Mouse (Mus musculus) cerebellum, adult 11-12 months (tissue): Measurements from ENCODE around the gene Ly75.

Experiments
- DNase-seq: peaks from one replicate; pipeline ENCODE4 v3.0.0; 2022

Gene Ly75

DNA sequence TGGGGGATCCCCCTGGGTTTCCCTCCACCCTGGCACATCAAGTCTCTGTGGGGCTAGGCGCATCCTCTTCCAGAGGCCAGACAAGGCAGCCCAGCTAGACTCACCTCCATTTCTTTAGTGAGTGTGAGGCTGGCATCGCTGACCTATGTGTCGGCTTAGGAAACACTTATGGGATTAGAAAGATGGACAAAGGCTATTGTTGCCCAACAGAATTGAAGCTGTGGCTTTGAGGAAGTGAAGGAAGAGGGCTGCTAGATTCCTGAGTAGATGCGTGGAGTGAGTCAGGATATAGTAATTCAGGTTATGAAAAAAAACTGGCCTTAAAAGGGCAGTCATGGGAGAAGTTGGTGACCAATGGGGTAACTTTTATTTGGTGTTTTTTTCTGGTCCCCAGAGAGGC, 13.6 kb downstream of the Ly75 start:
- no peak for DNase-seq

DNA sequence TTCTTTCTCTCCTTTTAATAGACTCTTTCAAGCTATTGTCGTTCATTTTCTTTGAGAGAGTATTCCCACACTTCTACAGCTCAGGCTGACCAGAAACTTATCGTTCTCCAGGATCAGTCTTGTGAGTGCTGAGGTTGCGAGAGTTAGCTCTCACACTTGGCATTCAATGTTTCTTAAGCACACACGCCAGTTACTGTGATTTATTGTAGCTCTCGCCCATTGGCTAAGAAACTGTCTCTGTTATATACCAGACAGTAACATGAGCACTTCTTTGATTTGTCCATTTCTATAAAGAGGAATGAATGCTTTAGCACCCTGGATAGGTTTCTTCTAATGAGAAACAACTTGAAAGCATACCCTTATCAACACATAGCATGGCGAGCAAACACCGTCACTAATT, 15.2 kb downstream of the Ly75 start:
- no peak for DNase-seq

DNA sequence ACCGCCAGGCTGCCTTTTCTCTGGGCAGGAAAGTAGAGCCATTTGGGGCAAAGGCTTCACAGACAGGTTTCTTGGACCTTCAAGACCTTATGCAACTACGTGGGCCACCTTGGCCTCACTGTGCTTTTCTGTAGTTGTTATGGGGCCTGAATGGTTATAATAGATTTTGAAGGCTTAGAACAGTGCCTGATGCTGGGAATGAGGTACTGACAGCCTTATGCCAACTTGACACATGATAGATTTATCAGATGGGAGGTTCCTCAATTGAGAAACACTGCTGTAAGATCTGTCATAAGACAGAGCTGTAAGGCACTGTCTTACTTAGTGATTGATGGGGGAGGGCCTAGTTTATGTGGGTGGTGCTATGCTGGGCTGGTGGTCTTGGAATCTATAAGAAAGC, 15.9 kb downstream of the Ly75 start:
- no peak for DNase-seq

DNA sequence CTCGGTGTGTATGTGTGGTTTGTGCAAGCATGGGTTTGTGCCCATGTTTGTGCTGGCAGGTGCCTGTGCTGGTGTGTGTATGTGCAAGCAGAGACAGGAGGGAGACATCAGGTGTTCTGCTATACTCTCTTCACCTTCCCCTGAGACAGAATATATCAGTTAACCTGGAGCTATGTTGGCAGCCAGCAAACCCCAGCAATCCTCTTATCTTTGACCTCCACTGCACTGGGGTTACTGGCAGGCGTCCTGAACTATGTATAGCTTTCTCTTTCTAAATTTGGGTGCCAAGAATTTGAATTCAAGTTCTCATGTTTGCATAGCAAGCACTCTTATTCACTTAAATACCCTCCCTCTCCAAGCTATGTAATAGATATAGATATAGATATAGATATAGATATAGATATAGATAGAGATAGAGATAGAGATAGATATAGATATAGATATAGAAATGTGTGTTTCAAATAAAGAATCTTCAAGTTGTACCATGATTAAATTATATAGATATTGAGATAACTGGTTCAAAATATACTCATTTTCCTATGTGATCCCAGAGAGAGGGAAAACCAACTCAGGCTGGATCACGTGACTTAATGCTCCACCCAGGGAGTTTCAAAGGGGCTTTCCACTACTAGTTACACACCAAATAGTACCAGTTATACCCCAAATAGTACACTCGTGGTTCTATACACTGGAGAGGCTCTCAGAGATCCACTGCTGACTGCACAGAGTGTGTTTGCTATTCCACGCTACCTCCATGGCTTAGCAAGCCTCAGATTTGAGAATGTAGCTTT, 17.1 kb downstream of the Ly75 start:
- DNase-seq: no peak

DNA sequence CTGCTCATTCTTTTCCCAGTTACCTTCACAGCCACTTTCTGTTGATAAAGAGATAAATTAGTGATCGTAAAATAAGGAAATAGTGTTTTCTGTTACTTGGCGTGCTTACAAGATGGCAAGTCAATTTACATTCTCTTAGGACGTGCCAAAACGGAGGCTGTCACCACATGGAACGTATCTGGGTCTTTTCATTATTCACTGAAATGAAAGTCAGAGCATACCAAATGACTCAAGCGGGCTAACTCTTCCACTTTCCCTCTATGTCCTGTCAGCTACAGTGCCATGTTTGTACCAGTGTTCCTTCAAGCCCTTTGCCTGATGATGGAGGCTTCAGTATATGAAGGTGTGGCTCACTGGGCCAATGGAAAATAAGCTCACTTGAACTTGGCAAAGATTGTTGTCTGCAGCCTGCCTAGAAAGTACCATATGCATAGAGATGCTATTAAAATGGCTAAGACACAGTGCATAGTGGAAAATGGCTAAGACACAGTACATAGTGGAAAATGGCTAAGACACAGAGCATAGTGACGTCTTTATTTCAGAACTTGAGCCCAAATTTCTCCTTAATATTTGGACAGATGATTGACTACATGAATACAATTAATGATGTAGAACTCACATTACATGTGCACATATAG, 17.8 kb downstream of the Ly75 start:
- no peak for DNase-seq

DNA sequence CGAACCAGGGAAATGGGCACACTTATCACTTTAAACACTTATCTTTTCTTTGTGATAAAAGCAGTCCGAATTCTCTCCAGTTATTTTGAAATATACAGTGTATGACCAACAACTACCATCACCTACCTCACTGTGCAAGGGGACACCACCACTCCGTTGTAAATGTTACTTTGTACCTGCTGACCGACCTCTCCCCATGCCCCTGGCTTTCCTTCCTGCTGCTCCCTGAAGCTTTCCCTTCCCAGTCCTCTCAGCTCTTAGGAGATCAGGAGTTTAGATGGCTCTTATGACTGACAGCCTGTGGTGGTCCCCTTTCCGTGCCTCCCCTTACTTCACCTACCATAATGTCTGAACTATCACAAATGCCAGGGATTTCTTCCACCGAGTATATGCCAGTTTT, 21.0 kb downstream of the Ly75 start:
- no peak for DNase-seq

DNA sequence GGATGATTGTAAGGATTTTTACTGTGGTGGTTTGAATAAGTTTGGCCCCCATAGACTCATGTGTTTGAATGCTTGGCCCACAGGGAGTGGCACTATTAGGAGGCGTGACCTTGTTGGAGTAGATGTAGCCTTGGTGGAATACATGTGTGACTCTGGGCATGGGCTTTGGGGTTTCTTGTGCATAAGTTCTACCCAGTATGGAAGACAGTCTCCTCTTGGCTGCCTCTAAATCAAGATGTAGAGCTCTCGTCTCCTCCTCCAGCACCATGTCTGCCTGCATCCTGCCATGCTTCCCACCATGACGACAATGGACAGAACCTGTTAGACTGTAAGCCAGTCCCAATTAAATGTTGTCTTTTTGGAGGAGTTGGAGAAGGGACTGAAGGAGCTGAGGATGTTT, 23.3 kb downstream of the Ly75 start:
- DNase-seq: no peak

DNA sequence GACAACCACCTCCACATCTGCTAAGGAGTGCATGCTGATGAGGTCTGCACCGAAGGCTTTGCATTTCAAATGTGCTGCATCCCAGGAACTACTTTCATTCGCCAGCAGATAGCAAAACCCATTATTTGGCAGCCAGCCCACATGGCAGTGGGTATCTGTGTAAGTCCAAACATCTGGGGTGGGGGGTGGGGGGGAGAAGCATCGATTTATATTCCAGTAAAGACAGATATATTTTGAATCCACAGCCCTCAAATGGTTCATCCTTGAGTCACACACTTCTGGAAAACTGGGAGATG, 27.8 kb downstream of the Ly75 start:
- DNase-seq: no peak

DNA sequence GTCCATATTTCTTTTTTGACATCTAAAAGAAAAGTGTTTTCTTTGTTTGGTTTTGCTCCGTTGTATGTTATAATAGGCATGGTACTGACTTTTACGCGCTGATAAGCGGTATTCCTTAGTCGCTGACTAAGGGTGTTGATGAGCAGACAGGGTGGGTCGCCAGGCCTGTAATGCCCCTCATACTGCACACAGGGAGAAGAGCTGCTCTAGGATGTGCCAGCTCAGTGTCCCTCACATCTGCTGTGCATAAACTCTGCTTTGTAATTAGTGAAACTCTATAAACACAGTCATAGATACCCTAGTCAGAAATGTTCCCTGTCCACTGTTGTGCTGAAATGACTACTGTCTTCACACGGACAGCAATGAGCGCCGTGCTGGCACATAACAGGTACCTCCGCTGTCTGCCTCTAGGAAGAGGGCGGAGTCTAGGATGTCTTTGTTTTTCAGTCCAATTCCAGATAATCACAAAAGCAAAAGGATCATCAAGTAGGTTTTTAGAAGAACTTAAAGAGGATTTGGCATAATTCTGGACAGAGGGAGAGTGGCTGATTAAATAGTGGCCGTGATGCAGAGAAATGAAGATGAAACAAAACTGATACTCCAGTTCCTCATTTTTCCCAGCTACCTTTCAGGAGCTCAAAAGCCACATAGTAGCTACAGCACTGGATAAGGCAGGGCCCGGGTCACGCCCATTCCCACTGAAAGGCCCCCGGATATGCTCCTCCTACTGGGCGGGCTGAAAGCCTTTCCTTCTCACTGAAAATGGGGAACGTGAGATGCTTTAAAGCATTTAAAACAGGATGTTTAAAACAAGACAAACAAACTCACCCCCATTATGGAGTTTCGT, 28.3 kb downstream of the Ly75 start:
- no peak for DNase-seq

DNA sequence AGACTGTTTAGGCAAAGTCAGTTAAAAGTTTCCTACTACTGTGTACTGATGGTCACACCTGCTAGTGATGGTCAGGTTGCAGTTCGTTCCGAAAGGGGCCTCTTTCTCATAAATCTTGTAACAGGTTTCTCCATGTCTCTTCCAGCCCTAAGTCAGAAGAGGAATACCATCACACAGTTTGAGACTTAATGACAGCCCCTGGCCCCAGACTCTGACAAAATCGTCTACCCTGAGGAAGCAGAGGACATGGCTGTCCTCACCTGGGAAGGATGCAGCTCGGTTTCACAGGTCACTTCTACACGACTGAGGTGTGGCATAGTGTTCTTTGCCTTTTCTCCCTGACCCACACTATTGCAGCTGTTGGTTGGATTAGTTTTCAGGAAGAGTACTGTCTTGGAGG, 30.8 kb downstream of the Ly75 start:
- DNase-seq: no peak

DNA sequence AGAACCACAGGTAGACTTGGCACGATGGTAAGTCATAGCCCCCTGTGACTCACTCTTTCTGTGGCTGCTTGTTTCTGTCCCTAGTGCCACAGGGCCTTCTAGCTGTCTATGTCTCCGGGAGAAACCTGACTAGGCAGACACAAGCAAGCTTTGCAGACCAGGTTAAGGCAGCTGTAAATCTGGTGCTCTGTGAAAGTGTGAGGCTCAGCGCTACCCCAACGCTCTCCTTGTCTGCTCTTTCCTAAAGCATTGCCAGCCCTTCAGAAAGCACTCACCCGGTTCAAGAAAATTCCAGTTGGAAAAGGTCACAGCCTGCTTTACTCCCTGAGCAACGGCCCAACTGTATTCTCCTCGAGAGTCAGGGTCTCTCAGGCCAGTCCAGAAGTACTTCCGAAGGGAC, 31.3 kb downstream of the Ly75 start:
- no peak for DNase-seq

DNA sequence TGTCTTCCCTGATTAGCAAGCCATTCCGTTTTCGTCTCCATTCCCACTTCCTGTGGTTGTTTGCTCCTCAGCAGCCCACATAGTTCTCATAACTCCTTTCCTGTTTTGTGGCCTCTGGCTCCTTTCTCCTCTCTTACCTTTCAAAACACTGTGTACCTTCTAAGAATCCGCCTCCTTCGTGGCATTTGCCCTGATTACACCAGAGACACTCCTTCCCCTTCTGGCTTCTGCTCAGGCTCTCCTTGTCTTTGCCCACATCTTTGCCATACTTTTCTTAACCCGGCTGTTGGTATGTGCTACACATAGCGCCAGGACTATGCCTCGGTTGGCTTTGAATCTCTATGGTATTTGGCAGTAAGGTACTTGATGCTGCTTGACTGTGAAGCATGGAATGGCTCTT, 35.2 kb downstream of the Ly75 start:
- no peak for DNase-seq

DNA sequence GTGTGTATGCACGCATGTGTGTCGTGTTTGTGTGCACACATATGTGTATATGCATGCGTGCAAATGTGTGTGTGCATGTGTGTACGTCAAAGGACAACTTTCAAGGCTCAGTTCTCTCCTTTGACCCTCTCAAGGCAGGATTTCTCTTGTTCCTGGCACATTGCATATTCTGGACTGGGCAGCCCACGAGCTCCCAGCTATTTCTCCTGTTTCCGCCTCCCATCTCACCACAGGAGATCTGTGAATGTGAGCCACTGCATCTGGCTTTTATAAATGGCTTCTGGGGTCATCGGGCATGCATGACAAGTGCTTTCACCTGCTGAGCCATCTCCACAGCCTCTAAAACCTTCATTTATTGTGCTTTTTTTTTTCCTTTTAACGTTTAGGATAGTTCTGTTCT, 36.6 kb downstream of the Ly75 start:
- no peak for DNase-seq

DNA sequence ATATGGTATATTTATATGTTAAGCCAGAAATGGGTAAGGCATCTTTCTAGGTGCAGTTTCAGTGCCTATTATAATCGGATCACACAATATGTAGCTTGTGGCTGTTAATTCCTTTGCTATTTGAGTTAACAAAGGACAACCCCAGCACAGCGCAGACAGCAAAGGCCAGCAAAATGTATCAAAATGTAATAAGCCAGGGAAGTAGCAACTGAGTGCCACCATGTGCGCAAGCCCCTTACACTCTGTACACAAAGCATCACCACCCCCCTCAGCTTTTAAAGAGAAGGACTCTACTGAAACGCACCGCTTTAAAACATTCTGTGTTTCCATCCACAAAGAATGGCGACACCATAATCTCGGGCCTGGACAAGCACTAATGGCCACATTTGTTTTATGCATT, 37.4 kb downstream of the Ly75 start:
- no peak for DNase-seq

DNA sequence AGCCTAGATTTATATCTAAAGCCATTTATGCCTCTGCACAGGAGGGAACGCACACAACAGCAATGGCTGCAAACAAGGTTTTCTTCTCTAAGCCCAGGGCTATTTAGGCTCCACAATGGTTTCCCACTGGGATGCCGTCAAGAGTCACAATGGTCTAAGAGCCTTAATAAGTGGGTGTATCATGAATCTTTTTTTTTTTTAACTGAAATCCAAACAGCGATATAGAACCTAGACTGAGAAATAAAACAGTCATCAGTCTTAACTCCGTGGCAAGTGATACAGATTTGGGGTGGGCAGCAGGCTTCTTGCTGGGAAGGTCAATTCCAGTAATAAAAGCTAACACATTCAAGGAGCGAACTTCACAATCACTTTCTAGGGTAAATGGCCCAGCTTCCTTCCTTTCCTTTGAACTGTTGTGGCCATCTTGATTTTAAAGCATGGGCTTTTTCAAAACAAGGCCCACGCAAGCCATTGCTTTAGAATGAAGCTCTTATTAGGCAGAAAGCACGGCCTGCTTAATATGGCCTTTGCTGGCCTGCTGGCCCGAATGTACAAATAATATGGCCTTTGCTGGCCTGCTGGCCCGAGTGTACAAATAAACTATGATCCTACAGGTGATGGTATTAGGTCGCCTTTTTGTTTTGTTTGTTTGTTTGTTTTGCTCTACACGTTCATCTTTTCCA, 39.4 kb downstream of the Ly75 start:
- DNase-seq: no peak

DNA sequence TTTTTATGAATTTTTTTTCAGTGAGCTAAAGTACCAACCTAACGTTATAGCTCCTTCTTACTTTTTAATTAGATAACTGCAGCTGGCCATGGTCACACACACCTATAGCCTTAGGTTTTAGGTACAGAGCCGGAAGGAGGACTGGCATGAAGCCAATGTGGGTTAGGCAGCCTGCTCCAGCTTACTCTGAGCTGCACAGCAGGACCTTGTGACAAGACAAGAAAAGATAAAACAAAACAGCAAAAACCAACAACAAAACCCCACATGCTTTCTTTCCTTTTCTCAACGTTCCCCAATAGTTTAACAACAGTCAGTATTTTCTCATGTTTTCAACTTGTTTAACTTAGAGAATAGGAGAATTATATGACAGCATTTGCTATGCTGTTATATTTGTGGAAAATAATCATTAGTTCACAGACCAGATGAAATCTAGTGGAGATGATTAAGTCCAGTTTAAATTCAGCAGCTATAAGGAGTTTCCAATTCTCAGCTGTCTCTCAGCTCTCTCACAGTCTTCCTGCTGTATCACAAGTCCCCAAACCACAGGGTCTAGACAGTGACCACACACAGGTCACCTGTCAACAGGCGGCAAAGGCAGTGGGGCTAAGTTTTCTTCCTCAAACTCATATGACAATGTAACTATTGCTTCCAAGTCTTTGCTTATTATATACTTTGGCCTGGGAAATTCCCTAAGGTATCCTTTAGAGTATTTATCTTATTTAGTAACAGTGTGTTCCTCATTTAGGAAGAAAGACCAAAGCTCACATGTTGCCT, 40.8 kb downstream of the Ly75 start:
- no peak for DNase-seq

DNA sequence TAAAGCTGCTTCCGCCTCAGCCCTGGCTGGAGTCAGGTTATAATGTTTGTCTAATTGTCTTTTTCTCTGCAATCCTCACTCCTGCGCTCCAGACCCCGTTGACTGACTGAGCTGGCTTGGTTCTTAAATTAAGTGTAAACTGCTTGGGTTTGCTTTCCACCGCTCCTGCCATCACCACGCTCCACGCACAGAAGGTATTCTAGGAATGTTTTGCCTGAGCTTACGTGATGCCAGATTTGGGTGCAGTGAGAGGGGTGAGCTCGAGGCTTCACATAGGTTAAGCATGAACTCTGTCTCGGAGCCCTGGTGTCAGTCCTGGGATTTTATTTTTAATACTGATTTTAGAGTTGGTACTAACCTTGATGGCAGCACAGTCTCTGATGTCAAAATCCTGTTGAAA, 45.2 kb downstream of the Ly75 start:
- DNase-seq: no peak

DNA sequence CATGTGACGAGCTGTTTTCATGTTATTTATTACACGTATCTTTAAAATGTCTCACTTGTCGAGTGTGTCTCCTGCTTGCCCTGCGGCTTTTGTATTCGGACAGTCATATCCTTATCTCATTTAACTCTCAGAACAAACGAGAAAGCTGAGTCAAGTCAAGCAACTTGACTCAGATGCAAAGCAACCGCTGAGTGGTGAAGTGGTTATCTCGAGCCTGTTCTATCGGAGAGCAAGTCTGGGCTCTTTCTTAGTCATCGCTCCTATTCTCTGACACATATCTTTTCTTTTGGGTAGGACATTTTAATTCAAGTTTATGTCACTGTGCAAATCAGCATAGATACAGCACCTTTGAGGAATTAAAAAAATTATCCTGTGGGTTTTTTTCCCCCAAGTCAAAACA, 54.5 kb downstream of the Ly75 start:
- DNase-seq: no peak

DNA sequence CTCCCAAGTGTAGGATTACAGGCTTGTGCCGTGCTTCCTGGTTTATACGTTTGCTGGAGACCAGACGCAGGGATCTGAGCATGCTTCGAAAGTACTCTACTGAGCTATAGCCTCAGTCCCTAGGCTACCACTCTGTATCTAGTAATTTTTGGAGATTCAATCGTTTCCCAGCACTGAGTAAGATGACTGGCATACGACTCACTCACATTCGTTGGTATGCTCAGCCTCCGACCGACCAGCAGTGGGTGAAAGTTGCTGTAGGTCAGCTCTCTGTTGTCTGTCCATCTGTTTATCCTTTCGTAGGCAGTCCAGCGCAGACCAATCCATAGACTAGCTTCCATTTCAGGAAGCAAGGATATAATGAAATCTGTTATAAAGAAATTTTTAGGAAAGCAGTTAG, 55.5 kb downstream of the Ly75 start:
- no peak for DNase-seq

DNA sequence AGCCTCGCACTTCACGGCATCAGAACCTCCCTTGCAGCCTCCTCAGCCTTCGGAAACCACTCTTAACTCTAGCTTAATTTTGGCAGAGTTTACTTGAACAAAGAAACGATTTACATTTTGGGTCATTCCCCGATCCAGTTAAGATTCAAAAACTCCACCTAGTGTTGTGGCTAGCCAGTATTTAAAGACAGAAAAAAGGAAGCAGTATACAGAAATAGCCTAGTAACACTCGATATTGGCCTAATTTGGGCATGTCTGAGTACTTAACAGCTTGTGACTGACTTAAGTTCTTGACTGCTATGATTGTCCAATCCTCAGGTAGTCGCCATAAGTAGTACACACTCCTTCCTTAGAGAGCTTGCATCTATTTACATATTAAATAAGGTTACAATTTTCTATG, 56.2 kb downstream of the Ly75 start:
- no peak for DNase-seq

DNA sequence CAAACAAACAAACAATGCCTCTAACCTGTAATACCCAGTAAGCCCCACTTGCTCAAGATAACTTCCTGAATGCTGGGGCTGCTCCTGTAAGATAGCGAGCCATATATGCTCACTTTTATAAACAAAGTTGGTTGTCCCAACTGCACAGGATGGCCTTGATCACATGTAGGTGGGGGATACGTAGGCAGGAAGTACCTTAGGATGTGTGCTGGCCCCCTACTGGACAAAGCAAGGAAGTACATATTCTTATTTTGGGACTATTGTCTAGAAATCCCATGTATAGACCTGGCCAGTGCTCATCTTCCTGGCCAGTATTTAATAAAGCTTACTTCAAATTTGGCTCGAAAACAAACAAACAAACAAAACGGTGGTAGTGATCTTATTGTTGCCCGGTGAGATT, 59.7 kb downstream of the Ly75 start:
- DNase-seq: no peak

DNA sequence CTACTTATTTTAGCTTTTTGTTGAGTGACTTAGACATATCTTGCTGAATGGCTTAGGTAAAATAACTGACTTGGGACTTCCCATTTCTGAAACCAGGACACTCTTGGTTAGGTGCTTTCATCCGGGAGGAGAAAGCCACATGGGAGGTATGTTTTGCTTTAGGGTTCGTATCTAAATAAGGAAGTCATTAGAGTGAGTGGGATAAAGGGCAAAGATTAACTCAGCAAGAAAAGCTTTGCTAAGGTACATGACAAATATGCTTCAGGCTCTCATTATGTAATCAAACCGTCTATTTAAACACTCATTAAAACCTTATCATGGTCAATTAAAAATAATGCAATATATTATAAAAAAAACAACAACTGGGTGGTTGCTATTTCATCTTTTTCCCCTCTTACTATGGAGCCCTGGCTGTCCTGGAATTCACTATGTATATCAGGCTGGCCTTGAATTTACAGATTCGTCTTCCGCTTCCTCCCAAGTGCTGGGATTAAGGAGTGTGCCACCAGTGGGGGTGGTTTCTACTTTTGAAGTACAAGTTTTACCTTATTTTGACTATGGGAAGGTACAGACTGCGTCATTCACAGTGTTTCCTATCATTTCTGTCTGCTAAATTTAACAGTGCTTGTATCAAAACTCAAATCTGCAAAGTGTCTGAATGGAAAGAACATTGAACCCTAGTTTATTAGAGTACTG, 60.9 kb downstream of the Ly75 start:
- no peak for DNase-seq
